Mouse (Mus musculus) lung, adult 2 months (tissue): ENCODE data around the gene Slc32a1.
A peak's percentile ranks its signal among the peaks of the same experiment; 100 is the strongest.

Source experiments
- CTCF ChIP-seq: fragments of 200-500 bp; IDR thresholded peaks from 2 replicates; pipeline ENCODE4 v1.5.1; 2011; ENCODE audit warnings: mild to moderate bottlenecking, low read length, control low read depth; ENCODE audit not compliant: insufficient read depth
- POLR2A ChIP-seq: fragments of 200-500 bp; IDR thresholded peaks from 2 replicates; pipeline ENCODE4 v1.6.1; 2011; ENCODE audit warnings: low read depth, mild to moderate bottlenecking, control low read depth, low read length, borderline replicate concordance; ENCODE audit errors: extremely low read depth

DNA sequence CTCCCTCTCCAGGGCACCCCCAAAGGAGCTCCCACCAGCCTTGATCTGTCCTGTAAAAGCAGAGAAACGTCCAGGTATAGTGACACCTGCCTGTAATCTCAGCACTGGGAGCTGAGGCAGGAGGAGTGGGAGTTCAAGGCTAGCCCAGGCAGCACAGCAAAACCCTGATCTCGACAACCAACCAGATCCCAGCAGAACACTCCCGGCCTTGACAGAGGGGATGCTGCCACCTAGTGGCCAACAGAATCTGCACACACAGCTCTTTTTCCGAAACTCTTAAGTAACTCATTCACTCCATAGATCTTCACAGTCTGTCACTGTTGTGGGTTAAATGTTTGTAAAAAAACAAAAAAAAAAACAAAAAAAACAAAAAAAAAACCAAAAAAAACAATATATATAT, 42.4 kb downstream of the Slc32a1 start:
- peak; percentile 93 for TF ChIP-seq CTCF
- no peak for TF ChIP-seq POLR2A
